Mouse (Mus musculus): ENCODE data around the gene Rasgef1b. TPM values are rescaled to one million over a fixed set of nuclear protein-coding genes. Genes with fewer than 3 reads are reported as not detected.

Rasgef1b gene
- total and polyA plus RNA-seq, 3 experiments = 0.17 to 0.26 (median 0.21) TPM

- H3K9me3 ChIP-seq (replicated peaks; ENCODE audit: low read length) = no peaks in the 10 kb centered on the region
- no peaks in the 10 kb centered on the region for H3K27me3 ChIP-seq (replicated peaks)
- H3K79me2 ChIP-seq (replicated peaks; ENCODE audit: control insufficient read depth, extremely low read depth, insufficient read depth, poor library complexity, severe bottlenecking) = no peaks in the 10 kb centered on the region
- in situ Hi-C loops (cut with MboI; ENCODE audit: low pct_ligation_motif_present, low pct_unique_long_range_greater_than_20kb, low sequenced_read_pairs) = no loop called here
- H3K4me3 ChIP-seq (replicated peaks in 1 of 3; ENCODE audit: low read depth in 2 of 3, low read length in 2 of 3, poor library complexity in 1 of 3) = no peak overlapping the region
- dilution Hi-C loops (cut with MboI; ENCODE audit: extremely low pct_ligation_motif_present, extremely low pct_unique_long_range_greater_than_20kb, low sequenced_read_pairs) = no loop called here
- TF ChIP-seq CHD1 (IDR thresholded peaks at IDR 0.05; ENCODE audit: low read depth, low read length) (no peak), ELF1 (IDR thresholded peaks at IDR 0.05; ENCODE audit: low read depth, low read length) (no peak), HCFC1 (IDR thresholded peaks at IDR 0.05; ENCODE audit: low read depth, low read length) (no peak), MAFK (IDR thresholded peaks at IDR 0.05; ENCODE audit: insufficient replicate concordance, low read length) (no peak), CHD2 (IDR thresholded peaks at IDR 0.05; ENCODE audit: low read length) (no peak), ETS1 (conservative IDR thresholded peaks at IDR 0.05; ENCODE audit: low read depth, low read length) (no peak), MXI1 (IDR thresholded peaks at IDR 0.05; ENCODE audit: low read depth, low read length) (no peak), ZC3H11A (IDR thresholded peaks at IDR 0.05; ENCODE audit: low read depth, low read length) (no peak), MEF2A (IDR thresholded peaks at IDR 0.05; ENCODE audit: borderline replicate concordance, low read depth, low read length) (no peak), NRF1 (IDR thresholded peaks at IDR 0.05; ENCODE audit: low read depth, low read length) (no peak), JUN (IDR thresholded peaks at IDR 0.05; ENCODE audit: insufficient read depth, low read depth, low read length) (no peak), SIN3A (IDR thresholded peaks at IDR 0.05; ENCODE audit: low read length) (no peak)
- DNase-seq (ENCODE audit: extremely low read depth) = no peak
- H3K4me1 ChIP-seq (ENCODE audit: control insufficient read depth in 1 of 2, insufficient read depth in 2 of 2) = no peaks in the 10 kb centered on the region
- H3K4me2 ChIP-seq (ENCODE audit: insufficient read depth, low read depth, poor library complexity, severe bottlenecking) = no peak overlapping the region
- no peak overlapping the region for H3K27ac ChIP-seq (ENCODE audit: insufficient read depth, low read depth)
- H3K36me3 ChIP-seq (replicated peaks in 1 of 2; ENCODE audit: control insufficient read depth in 1 of 2, insufficient read depth in 1 of 2, low read length in 1 of 2) = no peaks in the 10 kb centered on the region
- H3K9ac ChIP-seq (ENCODE audit: insufficient read depth, low read depth) = no peak overlapping the region
Measured at GRCm38 (mm10) chr5:99232410-99232809, 496.5 kb downstream of the Rasgef1b start.

GRCm38 (mm10) chr5:99230476-99230875 is 498.4 kb downstream of the Rasgef1b start:
- dilution Hi-C loops (cut with MboI; ENCODE audit: extremely low pct_ligation_motif_present, extremely low pct_unique_long_range_greater_than_20kb, low sequenced_read_pairs) = no loop called here
- Histone ChIP-seq H3K27me3 (replicated peaks) (no peaks in the 10 kb centered on the region), H3K4me2 (ENCODE audit: insufficient read depth, low read depth, poor library complexity, severe bottlenecking) (no peak overlapping the region), H3K79me2 (replicated peaks; ENCODE audit: control insufficient read depth, extremely low read depth, insufficient read depth, poor library complexity, severe bottlenecking) (no peaks in the 10 kb centered on the region), H3K9ac (ENCODE audit: insufficient read depth, low read depth) (no peak overlapping the region), H3K4me3 (replicated peaks in 1 of 3; ENCODE audit: low read depth in 2 of 3, low read length in 2 of 3, poor library complexity in 1 of 3) (no peak overlapping the region), H3K4me1 (ENCODE audit: control insufficient read depth in 1 of 2, insufficient read depth in 2 of 2) (no peaks in the 10 kb centered on the region), H3K36me3 (replicated peaks in 1 of 2; ENCODE audit: control insufficient read depth in 1 of 2, insufficient read depth in 1 of 2, low read length in 1 of 2) (no peaks in the 10 kb centered on the region), H3K9me3 (replicated peaks; ENCODE audit: low read length) (no peaks in the 10 kb centered on the region), H3K27ac (ENCODE audit: insufficient read depth, low read depth) (no peak overlapping the region)
- no peak for DNase-seq (ENCODE audit: extremely low read depth)
- in situ Hi-C loops (cut with MboI; ENCODE audit: low pct_ligation_motif_present, low pct_unique_long_range_greater_than_20kb, low sequenced_read_pairs) = no loop called here
- no peak for TF ChIP-seq E2F4 (IDR thresholded peaks at IDR 0.05; ENCODE audit: insufficient replicate concordance, low read depth, low read length)
- no peak for TF ChIP-seq MAFK (IDR thresholded peaks at IDR 0.05; ENCODE audit: insufficient replicate concordance, low read length)
- no peak for TF ChIP-seq CHD2 (IDR thresholded peaks at IDR 0.05; ENCODE audit: low read length)
- no peak for TF ChIP-seq ZC3H11A (IDR thresholded peaks at IDR 0.05; ENCODE audit: low read depth, low read length)
- no peak for TF ChIP-seq EP300 (IDR thresholded peaks at IDR 0.05; ENCODE audit: low read length)
